Mouse (Mus musculus): ENCODE data around the gene H1f0. TPM values are rescaled to one million over a fixed set of nuclear protein-coding genes. Genes with fewer than 3 reads are reported as not detected.

H1f0 gene
- 92.0 and 112 TPM in 2 replicates for polyA plus RNA-seq (2012; rRNA removed)

DNA sequence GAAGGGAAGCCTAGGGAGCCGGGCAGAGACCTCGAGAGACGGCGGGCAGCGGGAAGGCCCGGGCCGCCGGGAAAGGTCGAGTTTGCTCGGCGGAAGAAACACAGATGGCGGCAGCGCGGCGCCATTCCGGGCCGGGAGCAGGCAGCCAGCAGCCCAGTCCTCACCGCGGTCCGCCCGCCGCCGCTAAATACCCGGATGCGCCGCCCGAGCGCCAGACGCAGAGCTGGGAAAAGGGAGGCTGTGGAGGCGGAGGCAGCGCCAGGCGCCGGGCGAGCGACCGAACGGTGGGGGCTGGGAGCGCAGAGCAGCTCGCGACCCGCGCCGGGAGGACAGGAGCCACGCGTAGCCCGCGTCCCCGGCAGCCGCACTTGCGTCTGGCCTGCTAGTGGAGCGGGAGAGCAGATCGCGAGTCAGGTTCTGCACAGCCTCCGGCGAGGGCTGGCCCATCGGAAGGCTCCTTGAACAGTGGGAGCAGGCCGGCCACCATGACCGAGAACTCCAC is at the start of gene H1f0:
Gene H1f0, plus strand, starts transcription at position 214 of the 502 bp plus-strand sequence.
- no peak for TF ChIP-seq CTCF (IDR thresholded peaks at IDR 0.05; ENCODE audit: insufficient read depth, low read length)
- TF ChIP-seq POLR2A (IDR thresholded peaks at IDR 0.05; ENCODE audit: borderline replicate concordance, extremely low read depth, low read depth, low read length): peak; percentile 91
- Histone ChIP-seq H3K4me1 (ENCODE audit: control insufficient read depth, insufficient read depth, low read length) (peaks cover 17% of the 10 kb centered on the region), H3K4me3 (replicated peaks; ENCODE audit: extremely low read depth, low read depth, low read length) (peak within 1 kb of the TSS; percentile 81)
- DNase-seq: peak; percentile 93
- under 1% methylated on average over 58 of the region's 58 CpGs for WGBS

DNA sequence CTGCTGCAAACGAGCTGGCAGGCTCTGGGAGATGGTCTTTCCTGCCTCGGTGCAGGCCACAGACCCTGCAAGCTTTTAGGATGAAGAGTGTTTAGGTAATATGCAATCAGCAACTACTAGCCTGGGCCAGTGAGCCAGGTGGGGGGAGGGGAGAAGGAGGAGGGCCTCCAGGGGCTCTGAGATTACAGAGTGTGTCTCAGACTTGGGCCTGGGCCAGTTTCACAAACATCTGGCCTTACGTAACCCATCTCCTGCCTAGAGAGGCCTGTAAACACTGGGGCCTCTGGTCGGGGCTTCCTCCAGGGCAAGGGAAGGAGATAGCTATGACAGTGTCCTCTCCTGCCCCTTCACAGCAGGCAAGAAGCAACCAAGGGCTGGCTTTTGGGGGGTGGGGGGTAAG is 49.4 kb upstream of the H1f0 start:
- no peak overlapping the region for H3K4me3 ChIP-seq (replicated peaks; ENCODE audit: extremely low read depth, low read depth, low read length)
- WGBS: 10% methylated on average over 4 of the region's 4 CpGs
- peak; percentile 66 for DNase-seq
- H3K4me1 ChIP-seq (ENCODE audit: control insufficient read depth, insufficient read depth, low read length): peaks cover 3% of the 10 kb centered on the region
- TF ChIP-seq CTCF (IDR thresholded peaks at IDR 0.05; ENCODE audit: insufficient read depth, low read length) (no peak), POLR2A (IDR thresholded peaks at IDR 0.05; ENCODE audit: borderline replicate concordance, extremely low read depth, low read depth, low read length) (0 out of 2 replicates have a peak, but pooled peaks have one; percentile 10)

DNA sequence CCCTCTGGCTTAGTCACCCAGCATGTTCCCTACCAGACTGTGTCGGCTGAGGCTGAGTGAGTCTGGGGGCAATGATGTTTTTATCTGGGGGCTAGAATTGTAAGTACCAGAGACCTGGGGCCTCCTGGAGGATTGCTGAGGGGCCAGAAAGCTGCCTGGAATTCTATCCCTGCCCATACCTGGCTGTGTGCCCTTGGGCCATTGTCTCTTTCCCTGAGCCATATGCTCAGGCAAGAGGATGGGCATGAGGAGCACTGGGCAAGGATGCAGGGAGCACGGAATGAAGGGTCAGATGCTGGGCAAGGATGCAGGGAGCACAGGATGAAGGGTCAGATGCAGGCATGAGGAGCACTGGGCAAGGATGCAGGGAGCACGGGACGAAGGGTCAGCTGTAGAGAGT is 48.2 kb upstream of the H1f0 start:
- TF ChIP-seq CTCF (IDR thresholded peaks at IDR 0.05; ENCODE audit: insufficient read depth, low read length) (no peak), POLR2A (IDR thresholded peaks at IDR 0.05; ENCODE audit: borderline replicate concordance, extremely low read depth, low read depth, low read length) (no peak)
- Histone ChIP-seq H3K4me1 (ENCODE audit: control insufficient read depth, insufficient read depth, low read length) (peaks cover 11% of the 10 kb centered on the region), H3K4me3 (replicated peaks; ENCODE audit: extremely low read depth, low read depth, low read length) (no peak overlapping the region)
- WGBS: 86% methylated on average over 4 of the region's 4 CpGs
- no peak for DNase-seq

DNA sequence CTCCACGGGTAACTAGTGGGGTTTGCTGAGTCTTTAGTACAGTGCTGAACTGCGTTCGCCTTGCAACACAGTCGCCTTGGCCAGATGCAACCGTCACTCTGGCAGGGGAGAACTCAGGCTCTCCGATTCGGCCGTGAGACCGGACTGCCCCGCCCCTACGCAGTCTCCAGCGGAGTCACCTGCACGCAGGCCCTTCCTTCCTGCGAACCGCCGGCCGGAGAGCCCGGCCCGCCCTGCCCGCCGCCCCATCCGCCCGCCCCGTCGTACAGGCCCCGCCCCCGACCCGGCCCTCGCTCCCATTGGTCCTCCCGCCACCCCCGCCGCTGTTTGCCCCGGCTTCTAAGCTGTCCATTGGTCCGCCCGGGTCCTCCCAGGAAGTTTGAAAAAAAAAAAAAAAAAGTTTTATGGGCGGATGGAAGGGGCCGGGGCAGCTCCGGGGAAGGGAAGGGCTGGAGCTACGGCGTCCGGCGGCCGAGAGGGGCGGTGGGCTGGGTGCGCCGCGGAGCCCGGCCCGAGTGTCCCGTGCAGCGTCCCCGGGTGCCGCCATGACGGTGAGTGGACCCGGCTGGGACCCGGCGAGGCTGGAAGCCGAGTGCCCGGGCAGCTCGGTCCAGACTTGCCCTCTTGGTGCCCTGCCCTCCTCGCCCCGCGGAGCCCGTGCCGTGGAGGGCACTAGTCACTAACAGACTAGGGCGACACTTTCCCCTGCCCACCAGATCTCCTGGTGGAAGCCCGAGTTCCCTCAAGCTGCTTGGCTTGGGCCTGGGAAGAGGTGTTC is 45.4 kb upstream of the H1f0 start:
- WGBS: under 1% methylated on average over 67 of the region's 67 CpGs
- Histone ChIP-seq H3K4me1 (ENCODE audit: control insufficient read depth, insufficient read depth, low read length) (peaks cover 11% of the 10 kb centered on the region), H3K4me3 (replicated peaks; ENCODE audit: extremely low read depth, low read depth, low read length) (peak overlapping the region; percentile 97)
- TF ChIP-seq CTCF (IDR thresholded peaks at IDR 0.05; ENCODE audit: insufficient read depth, low read length) (no peak), POLR2A (IDR thresholded peaks at IDR 0.05; ENCODE audit: borderline replicate concordance, extremely low read depth, low read depth, low read length) (peak; percentile 89; the same call in 1 of the 2 replicates)
- peak; percentile 85 for DNase-seq

DNA sequence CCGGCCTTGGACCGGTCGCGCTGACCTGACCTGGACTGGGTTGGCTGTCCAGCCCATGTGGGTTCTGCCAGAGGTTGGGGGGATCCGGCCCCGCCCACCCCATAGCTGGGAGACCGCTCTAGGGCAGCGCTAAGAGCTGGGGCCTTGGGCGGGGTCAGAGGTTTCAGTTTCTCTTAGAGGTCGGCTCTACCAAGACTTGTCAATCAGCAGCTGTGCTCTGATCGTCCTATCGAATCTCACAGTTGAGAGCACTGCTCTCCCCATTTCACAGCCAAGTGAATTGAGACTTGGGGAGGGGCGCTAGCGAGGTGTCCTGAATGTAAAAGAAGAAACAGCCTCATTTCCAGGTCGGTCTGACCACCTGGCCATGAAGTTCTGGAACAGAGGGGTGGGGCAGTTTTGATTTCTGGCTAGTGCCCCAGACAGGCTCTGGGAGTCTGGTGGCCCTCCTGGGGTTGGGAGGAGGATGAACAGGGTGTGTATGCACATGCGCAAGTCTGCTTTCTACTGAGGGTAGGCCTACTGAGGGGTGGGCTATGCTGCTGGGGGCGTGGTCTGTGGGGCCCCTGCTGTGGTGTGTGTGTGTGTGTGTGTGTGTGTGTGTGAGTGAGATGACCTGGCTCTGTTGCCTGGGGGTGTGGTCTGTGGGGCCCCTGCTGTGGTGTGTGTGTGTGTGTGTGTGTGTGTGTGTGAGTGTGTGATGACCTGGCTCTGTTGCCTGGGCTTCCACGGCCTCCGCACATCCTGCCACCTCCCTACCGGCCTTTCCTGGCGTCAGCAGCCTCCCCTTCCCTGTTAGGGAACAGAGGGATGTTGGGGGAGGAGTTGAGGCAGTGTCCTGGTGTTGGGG is 44.6 kb upstream of the H1f0 start:
- WGBS: 2% methylated on average over 21 of the region's 21 CpGs
- H3K4me1 ChIP-seq (ENCODE audit: control insufficient read depth, insufficient read depth, low read length): peaks cover 11% of the 10 kb centered on the region
- DNase-seq: no peak

DNA sequence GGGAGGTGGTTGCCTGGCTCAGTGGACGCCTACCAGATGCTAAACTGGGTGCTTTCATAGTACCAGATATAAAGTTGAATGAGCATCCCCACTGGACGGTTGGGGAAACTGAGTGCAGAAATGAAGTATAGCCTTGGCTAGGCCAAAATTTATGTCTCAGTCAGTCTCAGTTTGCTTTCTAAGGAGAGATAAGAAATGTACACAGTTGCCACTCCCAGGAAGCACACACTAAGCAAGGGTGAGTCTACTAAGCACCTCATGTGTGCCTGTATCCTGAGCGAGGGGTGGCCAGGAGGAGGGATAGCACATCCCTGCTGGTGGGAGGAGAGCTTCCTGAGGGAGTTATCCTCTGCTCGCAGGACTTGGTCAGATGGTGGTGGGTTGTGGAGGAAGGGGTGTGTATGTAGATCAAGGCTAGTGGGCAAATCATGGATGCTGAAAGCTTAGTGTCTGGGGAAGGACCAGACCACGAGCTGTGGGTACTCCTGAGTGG is 43.9 kb upstream of the H1f0 start:
- no peak for DNase-seq
- Histone ChIP-seq H3K4me1 (ENCODE audit: control insufficient read depth, insufficient read depth, low read length) (peaks cover 11% of the 10 kb centered on the region), H3K4me3 (replicated peaks; ENCODE audit: extremely low read depth, low read depth, low read length) (no peak overlapping the region)
- TF ChIP-seq CTCF (IDR thresholded peaks at IDR 0.05; ENCODE audit: insufficient read depth, low read length) (no peak), POLR2A (IDR thresholded peaks at IDR 0.05; ENCODE audit: borderline replicate concordance, extremely low read depth, low read depth, low read length) (no peak)
- WGBS: 24% methylated on average over 5 of the region's 5 CpGs

More for the DNA sequence above, 44.6 kb upstream of the H1f0 start:
- TF ChIP-seq CTCF (IDR thresholded peaks at IDR 0.05; ENCODE audit: insufficient read depth, low read length): no peak
- no peak for TF ChIP-seq POLR2A (IDR thresholded peaks at IDR 0.05; ENCODE audit: borderline replicate concordance, extremely low read depth, low read depth, low read length)
- peak overlapping the region; percentile 97 for H3K4me3 ChIP-seq (replicated peaks; ENCODE audit: extremely low read depth, low read depth, low read length)

DNA sequence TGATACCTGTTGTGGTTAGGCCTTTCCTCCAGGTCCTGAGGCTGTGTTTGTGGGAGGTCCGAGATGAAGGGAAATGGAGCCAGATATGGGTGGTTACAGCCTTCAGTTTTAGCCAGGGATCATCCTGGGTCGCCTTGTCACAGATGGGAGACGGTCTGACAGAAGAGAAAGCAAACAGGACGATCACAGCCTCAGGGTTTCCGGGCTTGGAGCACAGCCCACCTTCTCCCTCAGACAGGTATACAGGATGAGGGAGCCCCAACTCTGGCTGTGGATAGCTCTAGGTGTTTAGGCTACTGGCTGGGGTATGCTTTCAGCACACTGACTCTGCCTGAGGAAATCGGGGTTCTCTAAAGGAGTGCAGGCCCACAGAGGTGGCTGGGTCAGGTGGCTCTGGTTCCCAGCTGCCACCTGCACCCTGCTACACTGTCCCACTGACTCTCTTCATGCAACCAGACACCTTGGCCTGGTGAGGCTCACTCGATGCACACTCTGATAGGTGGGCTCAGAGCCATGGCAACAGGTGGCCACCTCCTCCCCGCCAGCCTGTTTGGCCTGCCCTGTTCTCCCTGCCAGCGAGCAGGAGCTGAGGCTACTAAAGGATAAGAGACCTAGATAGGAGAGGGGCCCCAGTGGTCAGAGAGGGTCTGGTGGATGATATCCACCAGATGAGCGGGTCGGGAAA is 41.6 kb upstream of the H1f0 start:
- Histone ChIP-seq H3K4me3 (replicated peaks; ENCODE audit: extremely low read depth, low read depth, low read length) (no peak overlapping the region), H3K4me1 (ENCODE audit: control insufficient read depth, insufficient read depth, low read length) (peaks cover 11% of the 10 kb centered on the region)
- no peak for TF ChIP-seq POLR2A (IDR thresholded peaks at IDR 0.05; ENCODE audit: borderline replicate concordance, extremely low read depth, low read depth, low read length)
- no peak for TF ChIP-seq CTCF (IDR thresholded peaks at IDR 0.05; ENCODE audit: insufficient read depth, low read length)
- 58% methylated on average over 11 of the region's 11 CpGs for WGBS
- no peak for DNase-seq

DNA sequence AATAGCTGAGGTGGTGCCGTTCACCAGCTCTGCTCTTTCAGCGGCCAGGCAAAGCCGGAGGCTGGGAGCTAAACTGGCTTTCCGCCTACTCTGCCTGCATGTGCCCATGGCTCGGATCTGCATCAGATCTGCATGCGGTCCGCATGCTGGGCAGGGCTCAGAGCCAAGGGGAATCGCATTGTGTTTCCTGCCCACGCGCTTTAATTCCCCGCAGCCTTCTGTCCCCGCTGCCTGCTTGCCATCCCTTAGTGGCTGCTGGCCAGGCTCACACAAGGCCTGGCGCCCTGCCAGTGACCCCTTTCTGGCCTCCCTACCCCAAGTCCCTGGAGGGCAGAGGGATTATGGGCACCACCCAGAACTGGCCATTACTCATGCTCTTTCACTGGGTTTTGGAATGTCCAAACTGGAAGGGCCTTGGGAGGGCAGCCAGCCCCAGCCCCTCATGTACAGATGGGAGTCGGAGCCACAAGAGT is 39.7 kb upstream of the H1f0 start:
- 37% methylated on average over 14 of the region's 14 CpGs for WGBS
- H3K4me1 ChIP-seq (ENCODE audit: control insufficient read depth, insufficient read depth, low read length): peaks cover 11% of the 10 kb centered on the region
- no peak for DNase-seq

More for the DNA sequence above, 39.7 kb upstream of the H1f0 start:
- TF ChIP-seq POLR2A (IDR thresholded peaks at IDR 0.05; ENCODE audit: borderline replicate concordance, extremely low read depth, low read depth, low read length): no peak
- TF ChIP-seq CTCF (IDR thresholded peaks at IDR 0.05; ENCODE audit: insufficient read depth, low read length): no peak
- no peak overlapping the region for H3K4me3 ChIP-seq (replicated peaks; ENCODE audit: extremely low read depth, low read depth, low read length)

Data from lung, adult 2 months (tissue).